Mouse (Mus musculus) midbrain, embryonic 12.5 days (tissue): ENCODE data around the gene Phc2. TPM values are rescaled to one million over a fixed set of nuclear protein-coding genes. Genes with fewer than 3 reads are reported as not detected.

Source experiments
- ATAC-seq: fragments of 200-750 bp; cut with Nextera tagmentation; 2 replicates; pipeline ENCODE4 v1.8.0; 2017; ENCODE audit warnings: low read depth, moderate TSS enrichment, moderate library complexity; ENCODE audit not compliant: low FRiP score
- H3K27ac ChIP-seq: fragments of 300-500 bp; sonication (generic); replicated peaks from 2 replicates; pipeline ENCODE4 v1.5.1; 2016; ENCODE audit warnings: mild to moderate bottlenecking
- H3K27me3 ChIP-seq: fragments of 300-500 bp; sonication (generic); 2 replicates; pipeline ENCODE4 v1.6.1; 2016; ENCODE audit warnings: mild to moderate bottlenecking
- H3K36me3 ChIP-seq: fragments of 300-500 bp; sonication (generic); 2 replicates; pipeline ENCODE4 v1.6.1; 2016
- H3K4me1 ChIP-seq: fragments of 300-500 bp; sonication (generic); 2 replicates; pipeline ENCODE4 v1.6.1; 2016
- H3K4me2 ChIP-seq: fragments of 300-500 bp; sonication (generic); replicated peaks from 2 replicates; pipeline ENCODE4 v1.6.1; 2016; ENCODE audit warnings: mild to moderate bottlenecking, moderate library complexity
- H3K4me3 ChIP-seq: fragments of 300-500 bp; sonication (generic); 2 replicates; pipeline ENCODE4 v1.5.1; 2016; ENCODE audit warnings: mild to moderate bottlenecking
- H3K9ac ChIP-seq: fragments of 300-500 bp; sonication (generic); replicated peaks from 2 replicates; pipeline ENCODE4 v1.6.1; 2016; ENCODE audit warnings: mild to moderate bottlenecking, moderate library complexity
- H3K9me3 ChIP-seq: fragments of 300-500 bp; sonication (generic); 2 replicates; pipeline ENCODE4 v1.6.1; 2016; ENCODE audit warnings: mild to moderate bottlenecking
- WGBS: fragments of 180-500 bp; shearing (Covaris S2); methylation state at CpG from one replicate; pipeline ENCODE4 v1.1.7; 2016; 5-methylcytosine and 5-hydroxymethylcytosine counted together
- polyA plus RNA-seq: library from polyadenylated mRNA; unstranded; fragments of >200 nt; fragmentation: Nextera tagmentation; extraction: Ambion mirVana; gene quantifications from 2 replicates; pipeline ENCODE4 v1.2.1, GENCODE M21; 2016

Gene Phc2
- polyA plus RNA-seq, 1 experiment from 2014 or later = 133 TPM

DNA sequence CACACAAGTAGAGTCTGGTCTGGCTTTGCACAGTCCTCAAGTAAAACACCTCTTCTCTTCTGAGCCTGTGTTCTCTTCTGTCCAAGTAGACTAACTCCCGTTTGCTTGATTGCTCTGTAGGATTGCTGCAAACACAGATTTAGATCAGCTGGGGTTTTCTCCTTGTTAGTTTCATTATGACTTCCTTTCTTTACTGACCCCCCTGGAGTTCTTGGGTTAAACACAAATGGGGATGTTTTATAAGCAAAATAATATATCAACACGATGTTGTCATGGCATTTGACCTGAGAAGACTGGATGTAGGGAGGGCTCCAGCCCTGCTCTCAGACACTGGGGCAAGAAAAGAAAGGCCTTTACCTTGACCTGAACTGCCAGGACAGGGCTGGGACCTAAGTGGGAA lies 35.5 kb upstream of the Phc2 start:
- Histone ChIP-seq H3K27ac (no peak overlapping the region), H3K4me2 (no peak overlapping the region), H3K27me3 (peaks cover 16% of the 10 kb centered on the region), H3K9ac (no peak overlapping the region), H3K4me1 (no peaks in the 10 kb centered on the region), H3K36me3 (no peaks in the 10 kb centered on the region), H3K4me3 (no peak overlapping the region), H3K9me3 (no peaks in the 10 kb centered on the region)
- 53% methylated on average over 2 of the region's 2 CpGs for WGBS
- ATAC-seq = no peak

- Histone ChIP-seq H3K27ac (no peak overlapping the region), H3K27me3 (peaks cover 16% of the 10 kb centered on the region), H3K4me2 (no peak overlapping the region), H3K36me3 (no peaks in the 10 kb centered on the region), H3K4me3 (no peak overlapping the region), H3K9ac (no peak overlapping the region), H3K4me1 (no peaks in the 10 kb centered on the region), H3K9me3 (no peaks in the 10 kb centered on the region)
- no peak for ATAC-seq
- WGBS = 87% methylated on average over 6 of the region's 6 CpGs
These were observed 33.9 kb upstream of the Phc2 start for GRCm38 (mm10) chr4:128620572-128620971.

GRCm38 (mm10) chr4:128621109-128621508 lies 33.4 kb upstream of the Phc2 start:
- 90% methylated on average over 8 of the region's 8 CpGs for WGBS
- Histone ChIP-seq H3K4me2 (no peak overlapping the region), H3K9me3 (no peaks in the 10 kb centered on the region), H3K4me1 (no peaks in the 10 kb centered on the region), H3K27ac (no peak overlapping the region), H3K36me3 (no peaks in the 10 kb centered on the region), H3K4me3 (no peak overlapping the region), H3K27me3 (peaks cover 14% of the 10 kb centered on the region), H3K9ac (no peak overlapping the region)
- no peak for ATAC-seq

GRCm38 (mm10) chr4:128635451-128635850 lies 19.1 kb upstream of the Phc2 start:
- Histone ChIP-seq H3K36me3 (no peaks in the 10 kb centered on the region), H3K4me1 (peaks cover 24% of the 10 kb centered on the region; the same call in 1 of the 2 replicates), H3K27me3 (no peaks in the 10 kb centered on the region), H3K27ac (no peak overlapping the region), H3K9me3 (no peaks in the 10 kb centered on the region), H3K4me2 (no peak overlapping the region), H3K4me3 (no peak overlapping the region), H3K9ac (no peak overlapping the region)
- ATAC-seq = no peak
- WGBS = 78% methylated on average over 7 of the region's 7 CpGs

- H3K4me3 ChIP-seq = no peak overlapping the region
- H3K4me1 ChIP-seq = peaks cover 24% of the 10 kb centered on the region; the same call in 1 of the 2 replicates
- WGBS = 66% methylated on average over 10 of the region's 10 CpGs
- H3K9ac ChIP-seq = no peak overlapping the region
- no peaks in the 10 kb centered on the region for H3K9me3 ChIP-seq
- no peaks in the 10 kb centered on the region for H3K36me3 ChIP-seq
- no peak overlapping the region for H3K4me2 ChIP-seq
- H3K27me3 ChIP-seq = no peaks in the 10 kb centered on the region
- no peak overlapping the region for H3K27ac ChIP-seq
- no peak for ATAC-seq
These were observed 18.5 kb upstream of the Phc2 start for GRCm38 (mm10) chr4:128635894-128636585.

DNA sequence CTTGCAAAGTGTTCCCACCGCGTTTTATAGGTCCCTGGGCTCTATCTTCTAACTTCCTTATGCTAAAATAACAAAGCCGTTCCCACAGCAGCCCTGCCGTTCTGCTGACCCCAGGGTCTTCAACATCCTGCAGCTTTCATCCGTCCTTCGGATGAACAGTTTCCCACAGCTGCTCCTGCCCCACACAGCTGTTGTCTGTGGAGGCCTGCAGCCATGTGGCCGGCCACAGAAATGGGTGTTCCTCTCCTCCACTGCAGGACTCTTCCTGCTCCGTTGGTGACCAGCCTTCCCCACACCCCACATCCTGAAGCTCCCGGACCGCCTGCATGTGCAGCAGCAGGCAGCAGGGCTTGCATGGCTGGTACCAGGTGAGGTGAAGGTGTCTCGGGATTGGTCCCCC lies 17.3 kb upstream of the Phc2 start:
- no peak for ATAC-seq
- Histone ChIP-seq H3K4me1 (peaks cover 19% of the 10 kb centered on the region; the same call in 1 of the 2 replicates), H3K27me3 (no peaks in the 10 kb centered on the region), H3K9ac (no peak overlapping the region), H3K27ac (no peak overlapping the region), H3K9me3 (no peaks in the 10 kb centered on the region), H3K4me2 (no peak overlapping the region), H3K36me3 (no peaks in the 10 kb centered on the region), H3K4me3 (no peak overlapping the region)
- WGBS = 52% methylated on average over 11 of the region's 11 CpGs

- Histone ChIP-seq H3K4me3 (no peak overlapping the region), H3K4me2 (no peak overlapping the region), H3K27me3 (no peaks in the 10 kb centered on the region), H3K9ac (no peak overlapping the region), H3K36me3 (no peaks in the 10 kb centered on the region), H3K4me1 (peaks cover 19% of the 10 kb centered on the region; the same call in 1 of the 2 replicates), H3K27ac (no peak overlapping the region), H3K9me3 (no peaks in the 10 kb centered on the region)
- no peak for ATAC-seq
- 87% methylated on average over 18 of the region's 18 CpGs for WGBS
These were observed 16.1 kb upstream of the Phc2 start for GRCm38 (mm10) chr4:128638265-128638923.

GRCm38 (mm10) chr4:128641766-128642717 lies 12.5 kb upstream of the Phc2 start:
- no peaks in the 10 kb centered on the region for H3K27me3 ChIP-seq
- H3K4me2 ChIP-seq = no peak overlapping the region
- H3K9ac ChIP-seq = no peak overlapping the region
- H3K4me3 ChIP-seq = no peak overlapping the region
- H3K4me1 ChIP-seq = peaks cover 9% of the 10 kb centered on the region; the same call in 1 of the 2 replicates
- no peaks in the 10 kb centered on the region for H3K36me3 ChIP-seq
- H3K27ac ChIP-seq = no peak overlapping the region
- WGBS = 68% methylated on average over 23 of the region's 23 CpGs
- no peak for ATAC-seq
- H3K9me3 ChIP-seq = no peaks in the 10 kb centered on the region

- Histone ChIP-seq H3K4me1 (no peaks in the 10 kb centered on the region), H3K4me2 (no peak overlapping the region), H3K9me3 (no peaks in the 10 kb centered on the region), H3K9ac (no peak overlapping the region), H3K27ac (no peak overlapping the region), H3K27me3 (no peaks in the 10 kb centered on the region; the same call in 1 of the 2 replicates), H3K4me3 (no peak overlapping the region), H3K36me3 (no peaks in the 10 kb centered on the region)
- ATAC-seq = no peak
- 82% methylated on average over 6 of the region's 6 CpGs for WGBS
These were observed 8.6 kb upstream of the Phc2 start for GRCm38 (mm10) chr4:128645896-128646295.

DNA sequence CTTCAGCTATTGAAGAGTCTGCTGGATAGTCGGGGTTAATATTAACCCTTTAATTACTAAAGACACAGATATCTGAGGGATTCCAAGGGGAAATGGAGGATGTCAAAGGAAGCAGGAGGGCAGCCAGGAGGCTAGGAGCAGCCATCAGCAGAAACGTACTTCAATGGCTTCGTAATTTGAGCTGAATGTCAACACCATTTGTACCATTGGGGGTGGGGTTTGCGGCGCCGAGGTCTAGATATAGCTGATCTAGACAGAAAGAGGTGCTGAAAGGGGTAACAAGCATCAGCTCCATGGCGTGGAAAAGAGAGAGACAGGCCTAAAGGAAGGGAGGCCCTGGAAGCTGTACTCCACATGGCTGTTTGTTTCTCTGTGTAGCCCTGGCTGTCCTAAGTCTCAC lies 7.7 kb upstream of the Phc2 start:
- Histone ChIP-seq H3K27ac (no peak overlapping the region), H3K27me3 (no peaks in the 10 kb centered on the region; the same call in 1 of the 2 replicates), H3K4me3 (no peak overlapping the region), H3K9me3 (no peaks in the 10 kb centered on the region), H3K36me3 (no peaks in the 10 kb centered on the region), H3K4me2 (no peak overlapping the region), H3K9ac (no peak overlapping the region), H3K4me1 (no peaks in the 10 kb centered on the region; the same call in 1 of the 2 replicates)
- WGBS = 61% methylated on average over 7 of the region's 7 CpGs
- no peak for ATAC-seq

- H3K4me1 ChIP-seq = peaks cover under 1% of the 10 kb centered on the region; the same call in 1 of the 2 replicates
- H3K36me3 ChIP-seq = no peaks in the 10 kb centered on the region
- no peaks in the 10 kb centered on the region; the same call in 1 of the 2 replicates for H3K27me3 ChIP-seq
- H3K9me3 ChIP-seq = no peaks in the 10 kb centered on the region
- no peak overlapping the region for H3K27ac ChIP-seq
- ATAC-seq = no peak
- H3K4me3 ChIP-seq = no peak overlapping the region
- WGBS = 66% methylated on average over 8 of the region's 8 CpGs
- H3K9ac ChIP-seq = no peak overlapping the region
- no peak overlapping the region for H3K4me2 ChIP-seq
These were observed 5.8 kb upstream of the Phc2 start for GRCm38 (mm10) chr4:128648567-128649255.
